Mouse (Mus musculus): Measurements from ENCODE around the gene Dclk2. TPM values are rescaled to one million over a fixed set of nuclear protein-coding genes. Genes with fewer than 3 reads are reported as not detected.

The Dclk2 gene
- 19.0 and 28.6 TPM in 2 replicates for polyA plus RNA-seq (2016; fragmentation: Nextera tagmentation; extraction: Ambion mirVana)

DNA sequence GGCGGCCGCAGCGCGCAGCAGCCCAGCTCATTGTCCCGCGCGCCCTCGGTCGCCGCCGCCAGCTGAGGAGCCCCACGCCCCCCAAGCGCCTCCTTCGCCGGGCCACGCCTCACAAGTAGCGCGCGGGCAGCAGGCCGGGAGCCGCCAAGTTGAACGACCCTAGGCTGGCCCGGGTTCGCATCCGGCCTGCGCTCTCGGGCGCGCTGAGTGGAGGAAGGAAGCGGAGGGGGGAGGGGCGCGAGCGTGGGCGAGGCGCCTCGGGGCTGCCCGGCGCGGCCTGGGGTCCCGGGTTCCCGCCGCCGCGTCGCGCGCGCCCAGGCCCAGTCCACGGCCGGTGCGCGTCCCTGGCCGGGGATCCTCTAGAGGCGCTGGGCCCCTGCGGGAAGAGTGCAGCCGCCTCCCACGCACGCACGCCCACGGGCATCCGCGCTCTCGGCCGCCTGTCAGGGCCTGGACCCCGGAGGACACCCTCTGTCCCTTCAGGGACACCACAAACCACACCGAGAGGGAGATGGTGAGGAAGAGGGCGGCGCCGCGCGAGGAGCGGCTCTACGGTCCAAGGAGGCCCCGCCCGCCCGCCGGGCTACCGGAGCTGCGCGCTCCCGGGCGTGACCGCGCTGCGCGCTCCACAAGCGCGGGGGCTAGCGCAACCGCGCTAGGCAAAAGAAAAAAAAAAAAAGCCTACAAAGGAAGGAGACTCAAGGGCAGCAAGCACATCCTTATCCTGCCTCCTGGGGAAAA lies at the start of gene Dclk2:
TSS of gene Dclk2 (minus strand) at position 510 of the 741 bp plus-strand sequence.
- H3K4me1 ChIP-seq, result peaks cover 32% of the 10 kb centered on the region
- WGBS, result under 1% methylated on average over 91 of the region's 91 CpGs

DNA sequence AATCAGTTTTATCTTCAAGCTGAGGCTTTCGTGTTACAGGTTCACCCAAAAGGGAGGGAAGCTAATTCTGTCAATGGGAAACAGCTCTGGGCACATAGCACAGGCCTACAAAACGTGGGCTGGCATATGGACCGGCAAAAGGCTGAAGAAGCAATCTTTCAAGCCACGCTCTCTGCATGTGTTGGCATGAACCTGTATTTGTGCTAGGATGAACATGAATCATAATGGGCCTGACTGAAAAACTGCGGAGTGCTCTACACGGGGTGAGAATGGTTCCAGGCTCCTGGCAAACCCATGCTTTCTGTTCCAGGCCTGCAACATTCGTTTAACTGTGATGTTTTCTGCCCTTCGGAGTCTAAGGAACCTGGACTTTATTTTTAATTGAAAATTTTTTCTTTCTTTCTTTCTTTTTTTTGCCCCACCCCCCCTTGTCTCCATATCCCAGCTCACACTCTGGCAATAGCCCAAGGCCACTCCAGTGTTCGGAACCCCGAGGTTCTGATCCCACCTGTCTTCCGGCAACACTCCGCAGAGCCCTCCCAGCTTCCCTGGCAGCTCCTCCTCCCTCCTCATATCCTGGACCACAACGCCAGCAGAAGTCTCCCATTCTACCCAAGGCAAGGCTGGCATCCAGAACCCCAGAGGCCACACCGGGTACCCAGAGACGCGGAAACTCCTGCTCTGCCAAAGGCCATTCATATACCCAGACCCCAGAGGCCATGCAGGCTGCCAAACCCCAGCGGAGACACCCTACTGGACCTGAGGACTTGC lies 42.2 kb upstream of the Dclk2 start:
- Histone ChIP-seq H3K9me3 (replicated peaks) (no peaks in the 10 kb centered on the region), H3K4me3 (no peak overlapping the region), H3K27me3 (ENCODE audit: low read depth, poor library complexity, severe bottlenecking) (no peaks in the 10 kb centered on the region), H3K4me1 (no peaks in the 10 kb centered on the region), H3K27ac (replicated peaks) (no peak overlapping the region), H3K36me3 (no peaks in the 10 kb centered on the region)
- DNase-seq (ENCODE audit: low spot score), result no peak
- 91% methylated on average over 17 of the region's 17 CpGs for WGBS

More for the DNA sequence above, at the start of gene Dclk2:
- H3K9me3 ChIP-seq (replicated peaks), result no peaks in the 10 kb centered on the region
- peak within 1 kb of the TSS; percentile 97 for H3K27ac ChIP-seq (replicated peaks)
- H3K36me3 ChIP-seq, result peaks cover 24% of the 10 kb centered on the region
- DNase-seq (ENCODE audit: low spot score), result peak; percentile 83
- H3K4me3 ChIP-seq, result peak within 1 kb of the TSS; percentile 88
- peaks cover 7% of the 10 kb centered on the region; the same call in 1 of the 2 replicates for H3K27me3 ChIP-seq (ENCODE audit: low read depth, poor library complexity, severe bottlenecking)

DNA sequence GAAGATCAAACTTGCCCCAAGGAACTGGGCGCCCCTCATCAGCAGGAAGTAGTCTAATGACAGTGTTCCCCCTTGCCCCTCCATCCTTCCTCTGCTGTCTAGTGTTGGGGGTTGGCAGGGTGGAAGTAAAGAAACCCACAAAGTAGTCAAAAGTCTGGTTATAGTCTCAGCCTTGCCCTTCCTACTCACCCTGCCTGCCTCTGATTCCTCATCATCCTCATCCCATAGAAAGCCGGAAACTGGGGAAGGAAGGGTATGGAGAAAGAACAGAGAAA lies 40.7 kb upstream of the Dclk2 start:
- Histone ChIP-seq H3K27ac (replicated peaks) (no peak overlapping the region), H3K27me3 (ENCODE audit: low read depth, poor library complexity, severe bottlenecking) (no peaks in the 10 kb centered on the region), H3K4me3 (no peak overlapping the region), H3K36me3 (no peaks in the 10 kb centered on the region), H3K9me3 (replicated peaks) (no peaks in the 10 kb centered on the region), H3K4me1 (no peaks in the 10 kb centered on the region)
- 95% methylated on average over 2 of the region's 2 CpGs for WGBS
- no peak for DNase-seq (ENCODE audit: low spot score)

DNA sequence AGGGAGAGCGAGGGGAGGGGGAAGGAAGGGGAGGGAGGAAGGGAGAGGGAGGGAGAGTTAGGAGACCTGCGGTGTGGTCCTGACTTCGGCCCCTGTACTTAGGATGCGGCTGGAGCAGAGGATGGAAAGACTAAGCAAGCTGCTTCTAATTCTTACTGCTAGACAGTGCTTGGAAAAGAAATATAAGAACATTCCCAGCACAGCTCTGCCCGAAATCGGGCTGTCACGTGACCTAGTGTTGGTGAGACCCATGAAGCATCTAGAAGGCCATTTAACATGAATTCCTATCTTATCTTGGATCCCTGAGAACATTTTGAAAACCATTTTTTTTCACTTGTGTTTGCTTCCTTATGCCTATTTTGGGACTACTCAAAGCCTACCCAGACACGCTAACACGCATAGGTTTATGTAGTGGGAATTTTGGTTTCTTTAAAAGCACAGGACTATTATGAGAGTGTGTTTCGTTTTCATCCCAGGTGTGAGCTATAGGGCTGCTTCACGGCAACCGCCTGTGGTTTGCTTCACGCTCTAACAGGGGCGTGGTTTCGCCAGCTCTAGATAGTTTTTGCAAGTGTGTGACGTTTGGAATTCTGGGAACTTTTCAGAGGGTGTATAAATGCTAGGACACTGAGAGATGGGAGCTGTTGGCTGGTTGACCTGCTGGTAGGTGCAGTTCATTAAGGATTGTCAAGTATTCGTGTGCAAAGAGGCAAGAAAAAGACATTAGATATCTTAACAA lies 40.2 kb upstream of the Dclk2 start:
- Histone ChIP-seq H3K27ac (replicated peaks) (no peak overlapping the region), H3K9me3 (replicated peaks) (no peaks in the 10 kb centered on the region), H3K4me1 (no peaks in the 10 kb centered on the region), H3K27me3 (ENCODE audit: low read depth, poor library complexity, severe bottlenecking) (no peaks in the 10 kb centered on the region), H3K36me3 (no peaks in the 10 kb centered on the region), H3K4me3 (no peak overlapping the region)
- whole genome bisulfite sequencing, result 91% methylated on average over 17 of the region's 17 CpGs
- DNase-seq (ENCODE audit: low spot score), result no peak

DNA sequence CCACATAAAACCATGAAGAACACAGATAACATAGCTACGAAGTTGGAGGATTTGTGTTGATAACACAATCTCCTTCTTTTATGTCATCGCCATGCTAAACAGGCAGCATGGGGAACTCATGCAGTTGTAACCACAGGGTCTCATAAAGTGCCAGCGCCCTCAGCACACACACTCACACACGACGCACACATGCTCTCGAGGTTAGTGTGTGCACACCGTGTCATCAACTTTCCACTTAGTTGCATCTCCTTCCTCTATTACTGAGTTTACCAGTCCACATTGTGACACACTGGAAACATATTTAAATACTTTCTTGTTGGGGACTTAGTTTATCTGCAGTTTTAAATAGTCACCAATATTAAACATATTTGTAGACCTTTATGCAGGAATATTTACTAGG lies 38.4 kb upstream of the Dclk2 start:
- Histone ChIP-seq H3K4me3 (no peak overlapping the region), H3K4me1 (peaks cover 4% of the 10 kb centered on the region), H3K36me3 (no peaks in the 10 kb centered on the region), H3K27me3 (ENCODE audit: low read depth, poor library complexity, severe bottlenecking) (no peaks in the 10 kb centered on the region), H3K27ac (replicated peaks) (no peak overlapping the region), H3K9me3 (replicated peaks) (peaks cover 4% of the 10 kb centered on the region)
- DNase-seq (ENCODE audit: low spot score), result no peak
- 94% methylated on average over 7 of the region's 7 CpGs for WGBS

DNA sequence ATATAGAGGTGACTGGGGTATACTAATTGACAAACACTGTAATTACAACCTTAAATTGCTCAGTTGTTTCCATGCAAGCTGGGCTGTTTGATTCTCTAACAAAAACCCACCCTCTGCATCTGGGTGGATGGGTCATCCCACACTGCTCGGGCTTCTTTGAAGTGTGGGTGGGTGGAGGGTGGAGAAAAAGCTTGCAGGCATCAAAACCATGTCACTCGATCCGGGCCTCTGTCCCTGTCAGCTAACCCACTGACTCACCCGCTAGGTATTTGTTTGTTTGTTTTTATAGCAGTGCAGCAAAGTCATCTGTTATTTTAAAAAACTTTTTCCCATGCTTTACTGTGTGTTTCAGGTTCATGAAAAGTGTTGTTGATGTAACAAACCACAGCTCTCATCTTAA lies 34.7 kb upstream of the Dclk2 start:
- Histone ChIP-seq H3K4me1 (peaks cover 4% of the 10 kb centered on the region), H3K27me3 (ENCODE audit: low read depth, poor library complexity, severe bottlenecking) (no peaks in the 10 kb centered on the region), H3K4me3 (no peak overlapping the region), H3K27ac (replicated peaks) (no peak overlapping the region), H3K9me3 (replicated peaks) (peaks cover 12% of the 10 kb centered on the region), H3K36me3 (no peaks in the 10 kb centered on the region)
- DNase-seq (ENCODE audit: low spot score), result no peak
- WGBS, result 57% methylated on average over 4 of the region's 4 CpGs

DNA sequence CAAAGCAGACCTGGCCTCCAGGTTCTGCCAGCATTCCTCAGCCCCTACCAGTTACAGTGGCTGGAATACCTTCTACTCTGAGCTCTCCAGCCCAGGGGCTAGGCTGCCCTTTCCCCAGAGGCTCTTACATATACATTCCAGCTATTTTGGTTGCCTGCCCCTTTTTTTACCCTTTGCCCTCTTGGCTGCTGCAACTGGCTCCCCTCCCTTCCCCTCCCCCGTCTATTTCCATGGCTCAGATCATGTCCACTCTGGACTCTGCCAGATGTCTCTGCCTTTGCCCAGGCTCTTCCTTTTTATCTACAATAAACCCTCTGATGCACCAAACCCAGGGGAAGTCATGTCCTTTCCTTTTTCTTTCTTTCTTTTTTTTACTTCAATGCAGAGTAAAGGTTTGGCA lies 33.9 kb upstream of the Dclk2 start:
- Histone ChIP-seq H3K27me3 (ENCODE audit: low read depth, poor library complexity, severe bottlenecking) (no peaks in the 10 kb centered on the region), H3K4me1 (peaks cover 4% of the 10 kb centered on the region), H3K27ac (replicated peaks) (no peak overlapping the region), H3K9me3 (replicated peaks) (peaks cover 12% of the 10 kb centered on the region), H3K4me3 (no peak overlapping the region), H3K36me3 (no peaks in the 10 kb centered on the region)
- DNase-seq (ENCODE audit: low spot score), result no peak
- 77% methylated on average over 1 of the region's 1 CpGs for WGBS

DNA sequence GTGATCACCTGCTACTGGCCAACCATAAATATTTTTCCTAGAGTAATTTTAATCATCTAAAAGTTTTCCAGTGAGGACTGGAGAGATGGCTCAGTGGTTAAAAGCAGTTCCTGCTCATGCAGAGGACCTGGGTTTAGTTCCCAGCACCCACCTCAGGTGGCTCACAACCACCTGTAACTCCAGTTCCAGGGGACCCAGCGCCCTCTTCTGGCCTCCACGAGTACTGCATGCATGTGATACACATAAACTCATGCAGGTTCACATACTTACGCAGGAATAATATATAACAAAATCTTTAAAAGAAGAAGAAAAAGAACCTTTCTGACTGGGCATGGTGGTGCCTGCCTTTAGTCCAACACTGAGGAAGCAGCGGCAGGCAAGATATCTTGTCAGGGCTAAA lies 33.2 kb upstream of the Dclk2 start:
- WGBS, result 82% methylated on average over 4 of the region's 4 CpGs
- Histone ChIP-seq H3K36me3 (no peaks in the 10 kb centered on the region), H3K4me3 (no peak overlapping the region), H3K27me3 (ENCODE audit: low read depth, poor library complexity, severe bottlenecking) (no peaks in the 10 kb centered on the region), H3K27ac (replicated peaks) (no peak overlapping the region), H3K9me3 (replicated peaks) (peaks cover 12% of the 10 kb centered on the region), H3K4me1 (peaks cover 4% of the 10 kb centered on the region)
- no peak for DNase-seq (ENCODE audit: low spot score)

DNA sequence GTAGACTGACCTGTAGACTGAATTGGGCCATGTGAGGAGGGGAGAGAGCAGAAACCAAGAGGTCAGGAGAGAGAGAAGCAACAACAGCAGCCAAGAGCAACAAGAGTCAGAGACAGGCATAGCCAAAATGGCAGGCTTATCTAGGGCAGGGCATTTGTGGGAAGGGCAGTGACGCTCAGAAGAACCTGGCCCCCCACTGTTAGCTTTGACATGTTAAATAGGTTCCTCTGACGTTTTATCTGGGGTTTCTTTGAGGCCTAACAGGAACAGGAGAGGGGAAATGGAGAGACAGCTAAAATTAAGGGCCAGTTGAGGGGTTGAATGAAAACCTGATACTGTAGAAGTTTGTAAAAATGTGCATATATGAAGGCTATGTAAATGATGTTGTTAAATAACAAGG lies 30.0 kb upstream of the Dclk2 start:
- no peaks in the 10 kb centered on the region for H3K36me3 ChIP-seq
- H3K27me3 ChIP-seq (ENCODE audit: low read depth, poor library complexity, severe bottlenecking), result no peaks in the 10 kb centered on the region
- H3K4me1 ChIP-seq, result peaks cover 4% of the 10 kb centered on the region
- H3K4me3 ChIP-seq, result no peak overlapping the region
- no peak overlapping the region for H3K27ac ChIP-seq (replicated peaks)
- 27% methylated on average over 2 of the region's 2 CpGs for WGBS
- no peak for DNase-seq (ENCODE audit: low spot score)
- H3K9me3 ChIP-seq (replicated peaks), result peaks cover 12% of the 10 kb centered on the region

DNA sequence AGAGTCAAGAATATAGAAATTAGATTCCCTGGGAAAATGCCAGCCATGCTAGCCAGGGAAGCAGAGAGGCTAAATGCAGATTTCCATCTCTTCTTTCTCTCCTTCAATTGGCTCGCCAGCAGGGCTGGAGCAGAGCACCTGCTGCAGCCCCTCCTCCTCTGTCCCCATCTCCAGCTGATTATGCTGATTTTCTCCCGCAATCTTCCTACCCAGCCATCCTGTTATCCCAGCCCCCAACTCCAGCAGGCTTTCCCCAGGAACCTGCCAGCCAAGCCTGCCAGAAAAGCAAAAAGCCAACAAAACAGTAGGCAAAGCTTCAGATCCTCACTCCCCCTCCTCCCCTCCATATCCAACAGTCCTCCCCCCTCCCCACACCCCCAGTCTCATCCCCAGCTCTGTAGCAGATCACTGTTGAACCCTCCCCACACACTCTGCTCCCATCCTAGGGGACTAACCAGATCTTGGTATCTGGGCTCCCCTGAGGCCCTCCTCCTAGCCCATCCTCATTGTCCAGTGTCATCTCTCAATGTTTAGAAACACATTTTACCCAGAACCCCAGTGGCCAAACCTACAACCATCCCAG lies 15.7 kb upstream of the Dclk2 start:
- DNase-seq (ENCODE audit: low spot score), result peak; percentile 33
- no peak overlapping the region for H3K4me3 ChIP-seq
- WGBS, result 5% methylated on average over 2 of the region's 2 CpGs
- H3K27ac ChIP-seq (replicated peaks), result peak overlapping the region; percentile 71
- no peaks in the 10 kb centered on the region for H3K9me3 ChIP-seq (replicated peaks)
- no peaks in the 10 kb centered on the region for H3K36me3 ChIP-seq
- peaks cover 4% of the 10 kb centered on the region; the same call in 1 of the 2 replicates for H3K4me1 ChIP-seq
- no peaks in the 10 kb centered on the region for H3K27me3 ChIP-seq (ENCODE audit: low read depth, poor library complexity, severe bottlenecking)

DNA sequence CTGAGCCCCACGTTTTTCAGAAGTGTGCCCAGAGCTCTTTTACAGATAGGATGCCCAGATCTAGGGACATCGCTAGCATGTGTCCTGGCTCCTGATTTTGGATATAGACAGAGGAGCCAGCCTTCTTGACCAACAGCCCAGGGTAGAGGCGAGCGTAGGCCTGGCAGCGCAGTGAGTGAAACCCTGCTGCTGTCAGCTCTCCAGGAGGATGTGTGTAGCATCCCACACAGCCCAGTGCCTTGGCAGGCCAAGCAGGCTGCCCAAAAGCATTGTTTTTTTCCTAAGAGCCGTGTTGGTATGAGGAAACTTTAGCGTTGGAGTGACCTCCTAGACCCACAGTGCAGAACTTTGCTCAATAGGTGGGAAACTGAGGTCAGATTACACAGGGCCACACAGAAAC lies 12.8 kb upstream of the Dclk2 start:
- H3K27me3 ChIP-seq (ENCODE audit: low read depth, poor library complexity, severe bottlenecking), result no peaks in the 10 kb centered on the region
- H3K4me3 ChIP-seq, result no peak overlapping the region
- H3K27ac ChIP-seq (replicated peaks), result no peak overlapping the region
- H3K4me1 ChIP-seq, result peaks cover 4% of the 10 kb centered on the region; the same call in 1 of the 2 replicates
- DNase-seq (ENCODE audit: low spot score), result no peak
- H3K36me3 ChIP-seq, result no peaks in the 10 kb centered on the region
- H3K9me3 ChIP-seq (replicated peaks), result no peaks in the 10 kb centered on the region
- 85% methylated on average over 7 of the region's 7 CpGs for WGBS

DNA sequence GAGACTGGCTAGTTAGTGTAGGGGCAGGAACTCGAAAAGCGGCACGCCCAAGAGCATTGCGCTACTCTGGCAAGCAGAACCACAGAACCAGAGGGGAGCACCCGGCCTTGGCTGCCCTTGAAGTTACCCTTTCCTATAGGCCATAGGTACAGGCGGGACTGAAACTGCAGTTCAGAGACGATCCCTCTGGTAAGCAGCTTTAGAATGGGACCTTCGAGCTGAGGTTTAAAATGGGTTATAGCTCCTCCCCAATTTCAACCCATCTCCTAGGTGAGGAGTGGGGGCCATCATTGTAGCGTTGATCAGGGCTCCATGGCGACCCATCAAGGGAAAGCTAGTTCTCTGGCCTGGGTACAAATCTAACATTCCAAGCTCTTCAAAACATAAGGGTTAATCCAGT lies 3.0 kb upstream of the Dclk2 start:
- Histone ChIP-seq H3K4me3 (no peak overlapping the region), H3K27me3 (ENCODE audit: low read depth, poor library complexity, severe bottlenecking) (peaks cover 7% of the 10 kb centered on the region; the same call in 1 of the 2 replicates), H3K27ac (replicated peaks) (no peak overlapping the region), H3K9me3 (replicated peaks) (no peaks in the 10 kb centered on the region), H3K36me3 (no peaks in the 10 kb centered on the region), H3K4me1 (peaks cover 19% of the 10 kb centered on the region)
- WGBS, result 92% methylated on average over 10 of the region's 10 CpGs
- no peak for DNase-seq (ENCODE audit: low spot score)
